Mouse (Mus musculus) thymus, postnatal 25 days (tissue): Measurements from ENCODE around the gene Pcolce2.

Experiments used
- DNase-seq: peaks from one replicate; pipeline ENCODE4 v3.0.0; 2022

The Pcolce2 gene

GRCm38 (mm10) chr9:95657941-95658340 lies 20.5 kb downstream of the Pcolce2 start:
- no peak for DNase-seq

- DNase-seq, result no peak
Measured at GRCm38 (mm10) chr9:95664290-95664989, 27.0 kb downstream of the Pcolce2 start.

GRCm38 (mm10) chr9:95665835-95666234 lies 28.4 kb downstream of the Pcolce2 start:
- no peak for DNase-seq

- no peak for DNase-seq
Measured at GRCm38 (mm10) chr9:95667836-95668235, 30.4 kb downstream of the Pcolce2 start.

- no peak for DNase-seq
Measured at GRCm38 (mm10) chr9:95668306-95668705, 30.9 kb downstream of the Pcolce2 start.

GRCm38 (mm10) chr9:95672331-95672730 lies 34.9 kb downstream of the Pcolce2 start:
- DNase-seq, result no peak

- DNase-seq, result no peak
Measured at GRCm38 (mm10) chr9:95672760-95673159, 35.4 kb downstream of the Pcolce2 start.

GRCm38 (mm10) chr9:95675064-95675699 lies 37.8 kb downstream of the Pcolce2 start:
- DNase-seq, result no peak

GRCm38 (mm10) chr9:95676021-95676420 lies 38.6 kb downstream of the Pcolce2 start:
- no peak for DNase-seq

GRCm38 (mm10) chr9:95679966-95680365 lies 42.6 kb downstream of the Pcolce2 start:
- DNase-seq, result no peak

- DNase-seq, result no peak
Measured at GRCm38 (mm10) chr9:95680691-95681090, 43.3 kb downstream of the Pcolce2 start.

GRCm38 (mm10) chr9:95685660-95686440 lies 48.4 kb downstream of the Pcolce2 start:
- no peak for DNase-seq

- peak; percentile 3 for DNase-seq
Measured at GRCm38 (mm10) chr9:95688064-95688463, 50.7 kb downstream of the Pcolce2 start.

- no peak for DNase-seq
Measured at GRCm38 (mm10) chr9:95692823-95693222, 55.4 kb downstream of the Pcolce2 start.

- no peak for DNase-seq
Measured at GRCm38 (mm10) chr9:95693528-95694100, 56.2 kb downstream of the Pcolce2 start.

GRCm38 (mm10) chr9:95694526-95694925 lies 57.1 kb downstream of the Pcolce2 start:
- DNase-seq, result no peak

- no peak for DNase-seq
Measured at GRCm38 (mm10) chr9:95695023-95695422, 57.6 kb downstream of the Pcolce2 start.

- DNase-seq, result no peak
Measured at GRCm38 (mm10) chr9:95696581-95696980, 59.2 kb downstream of the Pcolce2 start.

- peak; percentile 17 for DNase-seq
Measured at GRCm38 (mm10) chr9:95697808-95698207, 60.4 kb downstream of the Pcolce2 start.

GRCm38 (mm10) chr9:95699273-95699672 lies 61.9 kb downstream of the Pcolce2 start:
- no peak for DNase-seq

GRCm38 (mm10) chr9:95704078-95704477 lies 66.7 kb downstream of the Pcolce2 start:
- DNase-seq, result no peak

- DNase-seq, result no peak
Measured at GRCm38 (mm10) chr9:95705371-95705770, 68.0 kb downstream of the Pcolce2 start.

GRCm38 (mm10) chr9:95708943-95709342 lies 71.5 kb downstream of the Pcolce2 start:
- DNase-seq, result no peak
